Mouse (Mus musculus) liver, embryonic 12.5 days (tissue): ENCODE results near the gene Arsk. TPM values are rescaled to one million over a fixed set of nuclear protein-coding genes. Genes with fewer than 3 reads are reported as not detected.

Source experiments
- ATAC-seq: fragments of 200-750 bp; cut with Nextera tagmentation; 2 replicates; pipeline ENCODE4 v1.8.0; 2017; ENCODE audit warnings: moderate number of reproducible peaks, mild to moderate bottlenecking, moderate library complexity
- H3K27ac ChIP-seq: fragments of 300-500 bp; sonication (generic); 2 replicates; pipeline ENCODE4 v1.5.1; 2016; ENCODE audit warnings: mild to moderate bottlenecking
- H3K27me3 ChIP-seq: fragments of 300-500 bp; sonication (generic); replicated peaks from 2 replicates; pipeline ENCODE4 v1.6.1; 2016; ENCODE audit warnings: mild to moderate bottlenecking, moderate library complexity
- H3K36me3 ChIP-seq: fragments of 300-500 bp; sonication (generic); 2 replicates; pipeline ENCODE4 v1.6.1; 2016; ENCODE audit warnings: mild to moderate bottlenecking, moderate library complexity
- H3K4me1 ChIP-seq: fragments of 300-500 bp; sonication (generic); 2 replicates; pipeline ENCODE4 v1.6.1; 2016
- H3K4me2 ChIP-seq: fragments of 300-500 bp; sonication (generic); 2 replicates; pipeline ENCODE4 v1.6.1; 2016; ENCODE audit warnings: mild to moderate bottlenecking, moderate library complexity
- H3K4me3 ChIP-seq: fragments of 300-500 bp; sonication (generic); 2 replicates; pipeline ENCODE4 v1.5.1; 2016; ENCODE audit warnings: mild to moderate bottlenecking, moderate library complexity
- H3K9ac ChIP-seq: fragments of 300-500 bp; sonication (generic); 2 replicates; pipeline ENCODE4 v1.6.1; 2016; ENCODE audit warnings: mild to moderate bottlenecking, moderate library complexity
- H3K9me3 ChIP-seq: fragments of 300-500 bp; sonication (generic); replicated peaks from 2 replicates; pipeline ENCODE4 v1.6.1; 2016; ENCODE audit warnings: mild to moderate bottlenecking, moderate library complexity
- WGBS: fragments of 180-500 bp; shearing (Covaris S2); methylation state at CpG from one replicate; pipeline ENCODE4 v1.1.7; 2016; ENCODE audit not compliant: insufficient replicate concordance; 5-methylcytosine and 5-hydroxymethylcytosine counted together
- polyA plus RNA-seq: library from polyadenylated mRNA; unstranded; fragments of >200 nt; fragmentation: Nextera tagmentation; extraction: Ambion mirVana; gene quantifications from 2 replicates; pipeline ENCODE4 v1.2.1, GENCODE M21; 2016

Arsk gene
- polyA plus RNA-seq, 1 experiment from 2014 or later: 3.3 TPM

DNA sequence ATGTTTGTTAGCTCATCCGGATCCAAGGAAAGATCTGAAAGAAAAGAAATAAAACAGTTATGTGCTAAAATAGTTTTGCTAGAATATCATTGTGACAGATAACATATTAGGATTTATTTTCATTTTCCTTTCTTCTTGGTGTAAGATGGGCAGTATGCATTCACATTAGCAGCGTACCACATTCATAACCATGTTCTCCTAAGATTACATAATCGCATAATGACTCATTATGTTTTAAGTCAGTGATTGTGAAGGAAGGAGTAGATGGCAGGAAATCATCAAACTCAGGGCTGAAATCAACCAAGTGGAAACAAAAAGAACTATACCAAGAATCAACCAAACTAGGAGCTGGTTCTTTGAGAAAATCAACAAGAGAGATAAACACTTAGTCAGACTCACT is 35.9 kb downstream of the Arsk start:
- H3K4me1 ChIP-seq: no peaks in the 10 kb centered on the region
- no peak overlapping the region for H3K4me2 ChIP-seq
- ATAC-seq: no peak
- WGBS: 88% methylated on average over 3 of the region's 3 CpGs
- peaks cover 9% of the 10 kb centered on the region for H3K27me3 ChIP-seq
- H3K36me3 ChIP-seq: peaks cover 24% of the 10 kb centered on the region
- H3K9ac ChIP-seq: no peak overlapping the region
- no peaks in the 10 kb centered on the region for H3K9me3 ChIP-seq
- no peak overlapping the region for H3K4me3 ChIP-seq
- H3K27ac ChIP-seq: no peak overlapping the region

DNA sequence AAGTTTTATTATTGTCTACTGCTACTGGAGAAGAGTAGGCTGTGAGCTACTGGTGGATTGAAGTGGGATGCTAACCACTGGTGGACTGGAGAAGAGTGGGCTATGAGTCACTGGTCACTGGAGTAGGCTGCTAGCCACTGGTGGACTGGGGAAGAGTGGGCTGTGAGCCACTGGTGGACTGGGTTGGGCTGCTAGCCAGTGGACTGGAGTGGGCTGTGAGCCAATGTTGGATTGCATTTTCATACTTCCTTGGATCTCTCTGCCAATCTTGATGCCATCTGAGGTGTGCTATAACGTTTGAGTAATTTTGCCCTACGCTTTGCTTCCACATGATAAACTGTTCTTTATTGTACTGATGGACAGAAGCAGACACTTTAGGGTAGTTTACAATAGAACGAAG is 36.3 kb downstream of the Arsk start:
- H3K9ac ChIP-seq: no peak overlapping the region
- no peaks in the 10 kb centered on the region for H3K9me3 ChIP-seq
- peaks cover 12% of the 10 kb centered on the region for H3K27me3 ChIP-seq
- peaks cover 24% of the 10 kb centered on the region for H3K36me3 ChIP-seq
- H3K4me3 ChIP-seq: no peak overlapping the region
- H3K27ac ChIP-seq: no peak overlapping the region
- WGBS: 83% methylated on average over 3 of the region's 3 CpGs
- H3K4me1 ChIP-seq: 0 out of 2 replicates have a peak, but pooled peaks cover 3% of the 10 kb centered on the region
- ATAC-seq: no peak
- H3K4me2 ChIP-seq: no peak overlapping the region

DNA sequence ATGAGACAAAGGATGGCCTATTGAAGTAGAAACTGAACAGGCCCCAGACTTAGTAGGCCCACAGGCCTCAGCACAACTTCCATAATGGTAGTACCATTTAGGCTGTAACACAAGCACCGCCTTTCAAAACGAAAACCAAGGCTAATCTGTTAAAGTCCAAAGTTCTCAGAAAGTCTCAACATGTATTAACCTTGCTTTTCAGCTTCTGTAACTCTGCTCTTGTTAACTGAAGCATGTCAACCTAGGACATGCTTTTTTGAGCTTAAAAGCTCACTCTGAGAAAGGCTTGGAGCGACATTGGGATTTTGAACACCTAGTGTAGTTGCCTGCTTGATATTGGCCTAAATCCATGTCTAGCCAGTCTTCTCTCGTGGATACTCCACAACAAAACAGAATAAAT is 38.9 kb downstream of the Arsk start:
- Histone ChIP-seq H3K9ac (no peak overlapping the region), H3K36me3 (peaks cover 11% of the 10 kb centered on the region), H3K4me3 (no peak overlapping the region), H3K27ac (no peak overlapping the region), H3K4me1 (peaks cover 26% of the 10 kb centered on the region), H3K27me3 (peaks cover 30% of the 10 kb centered on the region), H3K4me2 (no peak overlapping the region), H3K9me3 (no peaks in the 10 kb centered on the region)
- WGBS: 81% methylated on average over 4 of the region's 4 CpGs
- ATAC-seq: no peak

DNA sequence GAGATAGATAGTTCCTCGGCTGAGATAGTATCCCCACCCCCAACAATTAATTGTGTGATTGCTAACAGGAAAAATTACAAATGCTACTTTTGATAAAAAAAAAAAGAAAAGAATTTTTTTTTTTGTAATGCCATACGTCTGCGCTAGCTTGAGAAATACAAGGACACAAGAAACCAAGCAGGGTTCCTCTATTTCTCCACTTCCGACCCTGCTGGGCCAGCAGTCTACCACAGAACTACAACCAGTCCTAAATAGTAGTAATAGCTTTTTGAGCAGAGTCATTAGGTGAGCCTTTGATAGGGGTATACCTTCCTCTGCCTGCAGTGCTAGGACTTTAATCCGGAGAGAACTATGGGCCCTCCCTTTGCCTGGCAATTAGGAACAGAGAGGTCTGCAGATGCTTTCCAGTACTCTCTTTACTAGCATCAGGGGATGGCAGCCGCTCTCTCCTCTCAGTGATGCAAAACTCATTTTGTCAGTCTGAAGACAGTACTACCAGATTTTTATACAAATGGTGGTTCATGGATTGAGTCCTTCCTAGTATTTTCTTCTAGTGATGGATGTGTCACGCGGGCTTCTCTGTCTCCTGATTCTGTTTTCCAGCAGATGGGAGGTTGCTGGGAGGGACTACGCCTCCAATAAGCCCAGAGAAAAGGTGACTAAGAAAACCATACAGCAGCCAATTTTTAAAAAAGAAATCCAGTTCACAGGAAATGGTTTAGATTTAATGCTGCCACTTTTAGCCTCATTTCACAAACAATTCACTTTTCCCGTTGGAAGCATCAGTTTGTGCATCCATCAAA is 41.0 kb downstream of the Arsk start:
- WGBS: 70% methylated on average over 10 of the region's 10 CpGs
- H3K4me2 ChIP-seq: peak overlapping the region; percentile 95
- H3K4me3 ChIP-seq: peak overlapping the region; percentile 64

DNA sequence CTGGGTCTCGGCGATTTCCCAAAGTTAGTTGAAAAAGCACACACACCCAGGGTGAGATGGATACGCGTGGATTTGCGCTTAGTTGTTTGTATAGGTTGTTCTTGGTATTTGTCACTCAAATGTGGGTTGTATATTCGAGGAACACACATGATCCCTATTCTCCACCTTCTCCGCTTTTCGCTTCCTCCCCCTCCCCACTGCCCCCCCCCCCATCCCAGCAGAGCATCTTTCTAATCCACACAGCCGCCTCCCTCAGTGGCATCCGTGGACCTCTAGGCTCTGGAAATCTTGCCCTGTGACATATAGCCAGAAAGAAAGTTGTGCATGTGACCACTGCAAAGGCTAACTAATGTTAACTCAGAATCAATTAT is 41.6 kb downstream of the Arsk start, which contains the start of gene Gpr150:
Gpr150 (minus strand) TSS at position 101 of the 371 bp plus-strand sequence.
- Histone ChIP-seq H3K4me2 (peak within 1 kb of the TSS; percentile 95), H3K9ac (peak within 1 kb of the TSS; percentile 77), H3K4me3 (peak within 1 kb of the TSS; percentile 64), H3K36me3 (no peaks in the 10 kb centered on the region), H3K27me3 (peaks cover 39% of the 10 kb centered on the region), H3K4me1 (peaks cover 32% of the 10 kb centered on the region), H3K27ac (peak within 1 kb of the TSS; percentile 88), H3K9me3 (no peaks in the 10 kb centered on the region)
- 20% methylated on average over 8 of the region's 10 CpGs for WGBS
- no peak for ATAC-seq

More for the DNA sequence above, 41.0 kb downstream of the Arsk start:
- Histone ChIP-seq H3K36me3 (peaks cover 5% of the 10 kb centered on the region; the same call in 1 of the 2 replicates), H3K9ac (no peak overlapping the region; the same call in 1 of the 2 replicates), H3K27ac (no peak overlapping the region), H3K4me1 (peaks cover 32% of the 10 kb centered on the region), H3K27me3 (peaks cover 39% of the 10 kb centered on the region), H3K9me3 (no peaks in the 10 kb centered on the region)
- ATAC-seq: no peak

DNA sequence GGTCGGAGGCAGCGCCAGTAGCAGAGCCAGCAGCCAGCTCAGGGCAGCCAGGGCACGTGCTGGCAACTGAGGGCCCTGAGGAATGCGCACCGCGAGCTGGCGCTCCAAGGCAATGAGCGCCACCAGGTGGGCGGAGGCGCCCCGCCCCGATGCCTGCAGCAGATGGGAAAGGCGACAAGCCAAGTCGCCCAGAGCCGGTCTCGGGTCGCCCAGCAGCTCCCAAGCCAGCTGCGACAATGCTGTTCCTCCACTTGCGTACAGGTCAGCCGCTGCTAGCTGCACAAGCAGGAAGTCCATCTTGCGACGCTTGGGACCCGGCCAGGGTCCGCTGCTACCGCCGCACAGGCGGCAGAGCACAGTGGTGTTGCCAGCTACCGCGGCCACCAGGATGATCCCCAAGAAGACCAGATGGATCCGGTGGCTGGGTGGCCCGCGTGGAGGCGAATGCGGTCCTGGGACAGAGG is 42.2 kb downstream of the Arsk start:
- H3K27me3 ChIP-seq: peaks cover 39% of the 10 kb centered on the region
- H3K9ac ChIP-seq: peak overlapping the region; percentile 77
- H3K4me2 ChIP-seq: peak overlapping the region; percentile 95
- peak overlapping the region; percentile 88 for H3K27ac ChIP-seq
- ATAC-seq: peak; percentile 79
- peaks cover 32% of the 10 kb centered on the region for H3K4me1 ChIP-seq
- no peaks in the 10 kb centered on the region for H3K9me3 ChIP-seq
- peak overlapping the region; percentile 64 for H3K4me3 ChIP-seq
- WGBS: under 1% methylated on average over 34 of the region's 34 CpGs
- no peaks in the 10 kb centered on the region for H3K36me3 ChIP-seq

DNA sequence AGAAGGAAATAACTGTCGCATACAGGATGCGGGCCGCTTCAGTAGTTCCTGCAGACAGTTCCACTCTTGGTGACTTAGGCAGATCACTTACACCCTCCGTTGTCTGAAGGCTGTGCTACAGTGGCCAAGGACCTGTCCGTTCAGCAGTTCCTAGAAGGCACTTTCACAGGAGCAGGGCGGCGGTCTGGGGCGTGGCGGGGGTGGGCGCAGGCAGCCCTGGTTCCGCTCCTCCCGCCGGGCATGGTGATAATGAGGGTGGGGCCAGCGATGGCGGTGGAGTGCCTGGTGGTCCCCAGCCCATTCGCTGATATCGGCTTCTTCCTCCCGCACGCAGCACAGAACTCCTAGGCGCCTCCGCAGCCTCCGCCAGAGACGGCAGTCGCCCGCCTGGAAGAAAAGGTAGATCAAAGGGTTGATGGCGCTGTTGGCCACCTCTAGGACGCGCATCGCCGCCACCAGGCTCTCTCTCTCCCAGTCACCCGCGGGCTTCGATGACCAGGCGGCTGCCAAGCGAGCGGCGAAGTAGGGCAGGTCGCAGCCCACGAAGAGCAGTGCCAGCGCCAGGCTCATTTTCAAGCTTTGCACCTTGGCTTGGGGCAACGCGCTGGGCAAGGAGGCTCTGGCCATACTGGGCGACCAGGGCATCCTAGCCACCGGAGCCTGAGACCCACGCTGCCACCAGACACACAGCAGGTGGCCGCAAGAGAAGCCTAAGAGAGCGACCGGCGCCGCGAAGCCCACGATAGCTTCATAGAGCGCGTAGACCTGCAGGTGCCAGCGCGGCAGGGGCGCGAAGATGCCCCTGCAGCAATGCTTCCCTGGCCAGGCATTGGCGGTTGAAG is 42.8 kb downstream of the Arsk start:
- peaks cover 32% of the 10 kb centered on the region for H3K4me1 ChIP-seq
- under 1% methylated on average over 59 of the region's 59 CpGs for WGBS
- H3K4me2 ChIP-seq: peak overlapping the region; percentile 95
- H3K4me3 ChIP-seq: peak overlapping the region; percentile 64
- no peaks in the 10 kb centered on the region for H3K9me3 ChIP-seq
- no peaks in the 10 kb centered on the region for H3K36me3 ChIP-seq
- ATAC-seq: peak; percentile 96
- peak overlapping the region; percentile 77 for H3K9ac ChIP-seq
- peaks cover 39% of the 10 kb centered on the region for H3K27me3 ChIP-seq
- peak overlapping the region; percentile 88 for H3K27ac ChIP-seq

DNA sequence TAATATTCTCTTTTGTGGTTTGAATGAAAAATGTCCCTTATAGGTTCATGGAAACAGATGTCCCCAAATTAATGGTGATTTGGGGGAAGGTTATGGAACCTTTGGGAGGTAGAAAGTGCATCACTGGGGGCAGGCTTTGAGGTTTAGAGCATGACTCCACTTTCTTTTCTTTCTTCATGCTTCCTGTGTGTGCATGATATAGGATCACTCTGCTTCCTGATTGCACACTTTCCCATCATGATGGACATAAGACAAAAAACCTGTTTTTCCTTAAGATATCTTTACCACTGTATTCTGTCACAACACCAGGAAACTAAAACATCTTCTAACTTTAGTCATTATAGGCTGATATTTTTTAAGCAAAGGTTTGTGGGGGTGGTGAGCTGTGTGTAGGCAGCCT is 53.5 kb downstream of the Arsk start:
- no peak for ATAC-seq
- H3K27me3 ChIP-seq: no peaks in the 10 kb centered on the region
- H3K4me1 ChIP-seq: no peaks in the 10 kb centered on the region
- no peak overlapping the region for H3K4me2 ChIP-seq
- no peak overlapping the region for H3K9ac ChIP-seq
- no peaks in the 10 kb centered on the region for H3K9me3 ChIP-seq
- no peak overlapping the region for H3K4me3 ChIP-seq
- H3K36me3 ChIP-seq: no peaks in the 10 kb centered on the region
- H3K27ac ChIP-seq: no peak overlapping the region

DNA sequence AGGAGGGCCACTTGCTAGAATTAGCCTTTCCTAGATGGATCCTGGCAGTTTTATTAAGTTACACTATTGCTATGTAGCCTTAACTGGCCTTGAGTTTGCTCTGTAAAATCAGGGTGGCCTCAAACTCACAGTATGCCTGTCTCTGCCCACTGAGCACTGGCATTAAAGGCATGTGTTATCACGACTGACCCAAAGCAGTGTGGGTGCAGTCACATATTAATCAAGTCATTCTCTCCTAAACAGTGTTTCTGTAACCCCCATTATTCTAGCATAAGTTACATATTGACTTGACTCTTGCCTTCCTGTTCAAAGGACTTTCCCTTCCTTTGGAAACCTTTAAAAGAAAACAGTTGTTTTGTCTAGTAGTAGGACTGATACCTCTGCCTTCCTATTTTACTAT is 56.0 kb downstream of the Arsk start:
- Histone ChIP-seq H3K4me1 (no peaks in the 10 kb centered on the region), H3K27ac (no peak overlapping the region), H3K9me3 (no peaks in the 10 kb centered on the region), H3K9ac (no peak overlapping the region), H3K4me2 (no peak overlapping the region), H3K36me3 (no peaks in the 10 kb centered on the region), H3K4me3 (no peak overlapping the region), H3K27me3 (no peaks in the 10 kb centered on the region)
- no peak for ATAC-seq
- WGBS: 37% methylated on average over 1 of the region's 1 CpGs

DNA sequence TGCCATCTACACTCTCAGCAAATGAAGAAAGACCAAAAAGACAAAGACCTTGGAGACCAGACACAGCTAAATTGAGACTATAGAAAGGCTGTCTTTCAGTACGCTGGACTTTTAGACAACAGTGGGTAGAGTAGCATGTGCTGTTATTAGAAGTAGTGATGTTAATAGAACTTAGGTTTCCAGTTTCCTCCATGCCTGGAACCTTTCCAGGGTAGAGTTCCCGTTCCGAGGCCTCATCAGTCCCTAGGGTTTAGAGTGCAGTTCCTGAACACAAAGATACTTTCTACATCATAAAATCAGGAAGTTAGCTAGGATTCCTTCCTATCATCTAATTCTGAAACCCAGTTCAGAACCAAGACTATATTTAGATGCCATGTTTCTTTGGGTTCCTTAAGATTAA is 73.9 kb downstream of the Arsk start:
- no peak overlapping the region for H3K4me3 ChIP-seq
- H3K36me3 ChIP-seq: no peaks in the 10 kb centered on the region
- no peak for ATAC-seq
- H3K9me3 ChIP-seq: no peaks in the 10 kb centered on the region
- no peak overlapping the region for H3K9ac ChIP-seq
- WGBS: 75% methylated on average over 3 of the region's 3 CpGs
- peaks cover 9% of the 10 kb centered on the region; the same call in 1 of the 2 replicates for H3K4me1 ChIP-seq
- H3K27ac ChIP-seq: no peak overlapping the region
- H3K27me3 ChIP-seq: peaks cover 13% of the 10 kb centered on the region; the same call in 1 of the 2 replicates
- no peak overlapping the region for H3K4me2 ChIP-seq

DNA sequence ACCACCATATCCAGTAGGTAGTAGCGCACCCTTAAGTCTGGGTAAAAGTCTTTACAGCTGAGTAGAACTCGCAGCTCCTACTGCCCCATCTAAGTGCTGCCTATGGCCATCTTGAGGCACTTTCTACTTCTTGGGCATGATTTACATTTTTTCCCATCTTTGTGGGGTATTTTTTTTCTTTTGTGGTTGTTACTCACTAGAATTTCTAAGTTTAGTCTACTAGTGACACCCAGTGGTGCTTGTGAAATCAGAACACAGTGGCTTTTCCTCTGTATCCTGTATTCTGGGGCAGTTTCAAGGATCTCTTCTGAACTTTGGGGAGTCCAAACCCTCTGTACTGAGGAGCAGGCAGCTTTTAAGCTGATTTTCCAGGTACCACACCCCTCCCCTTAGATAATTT is 76.7 kb downstream of the Arsk start:
- Histone ChIP-seq H3K27me3 (peaks cover 8% of the 10 kb centered on the region; the same call in 1 of the 2 replicates), H3K27ac (no peak overlapping the region), H3K9ac (no peak overlapping the region), H3K36me3 (no peaks in the 10 kb centered on the region), H3K9me3 (no peaks in the 10 kb centered on the region), H3K4me2 (no peak overlapping the region), H3K4me1 (peaks cover 15% of the 10 kb centered on the region), H3K4me3 (no peak overlapping the region)
- no peak for ATAC-seq
- 82% methylated on average over 2 of the region's 2 CpGs for WGBS
